Mouse (Mus musculus) midbrain, embryonic 14.5 days (tissue): ENCODE measurements around the gene Atp1a2. TPM values are rescaled to one million over a fixed set of nuclear protein-coding genes. Genes with fewer than 3 reads are reported as not detected.

Experiments used
- ATAC-seq: fragments of 200-750 bp; cut with Nextera tagmentation; 2 replicates; pipeline ENCODE4 v1.8.0; 2017; ENCODE audit warnings: moderate number of reproducible peaks, moderate library complexity; ENCODE audit not compliant: low FRiP score, low TSS enrichment
- DNase-seq: peaks from one replicate; pipeline ENCODE4 v3.0.0-alpha.2; 2015
- H3K27ac ChIP-seq: fragments of 300-500 bp; sonication (generic); replicated peaks from 2 replicates; pipeline ENCODE4 v1.5.1; 2014; ENCODE audit warnings: mild to moderate bottlenecking, low read depth, low read length, moderate library complexity
- H3K27me3 ChIP-seq: fragments of 300-500 bp; sonication (generic); 2 replicates; pipeline ENCODE4 v1.6.1; 2014; ENCODE audit warnings: low read length, control low read depth, mixed read lengths; ENCODE audit not compliant: control insufficient read depth, insufficient read depth
- H3K36me3 ChIP-seq: fragments of 300-500 bp; sonication (generic); 2 replicates; pipeline ENCODE4 v1.6.1; 2014; ENCODE audit warnings: low read length, control low read depth; ENCODE audit not compliant: control insufficient read depth, insufficient read depth
- H3K4me1 ChIP-seq: fragments of 300-500 bp; sonication (generic); 2 replicates; pipeline ENCODE4 v1.6.1; 2014; ENCODE audit warnings: mild to moderate bottlenecking, antibody characterized with exemption, low read length, control low read depth; ENCODE audit not compliant: control insufficient read depth, insufficient read depth
- H3K4me2 ChIP-seq: fragments of 300-500 bp; sonication (generic); 2 replicates; pipeline ENCODE4 v1.6.1; 2014; ENCODE audit warnings: mild to moderate bottlenecking, low read length, moderate library complexity
- H3K4me3 ChIP-seq: fragments of 300-500 bp; sonication (generic); replicated peaks from 2 replicates; pipeline ENCODE4 v1.5.1; 2014; ENCODE audit warnings: low read depth, low read length
- H3K9ac ChIP-seq: fragments of 300-500 bp; sonication (generic); replicated peaks from 2 replicates; pipeline ENCODE4 v1.6.1; 2014; ENCODE audit warnings: mild to moderate bottlenecking, low read length, moderate library complexity
- H3K9me3 ChIP-seq: fragments of 300-500 bp; sonication (generic); 2 replicates; pipeline ENCODE4 v1.6.1; 2016; ENCODE audit warnings: low read length, control low read depth, mixed read lengths; ENCODE audit not compliant: control insufficient read depth
- WGBS: fragments of 180-500 bp; shearing (Covaris S2); extraction: QIAGEN DNeasy Blood & Tissue Kit; methylation state at CpG from one replicate; pipeline ENCODE4 v1.1.7; 2014; 5-methylcytosine and 5-hydroxymethylcytosine counted together
- polyA plus RNA-seq: library from polyadenylated mRNA; unstranded; fragments of >200 nt; fragmentation: Nextera tagmentation; extraction: Ambion mirVana; gene quantifications from 2 replicates; pipeline ENCODE4 v1.2.1, GENCODE M21; 2014

Atp1a2 gene
- polyA plus RNA-seq, 1 experiment from 2014 or later, result 18.2 TPM

- Histone ChIP-seq H3K4me2 (no peak overlapping the region), H3K9ac (no peak overlapping the region), H3K4me1 (peaks cover 13% of the 10 kb centered on the region; the same call in 1 of the 2 replicates), H3K9me3 (no peaks in the 10 kb centered on the region), H3K27me3 (no peaks in the 10 kb centered on the region), H3K36me3 (peaks cover 12% of the 10 kb centered on the region; the same call in 1 of the 2 replicates), H3K27ac (peak overlapping the region; percentile 61; the same call in 1 of the 2 replicates), H3K4me3 (no peak overlapping the region)
- WGBS, result 23% methylated on average over 5 of the region's 5 CpGs
- ATAC-seq (peak; percentile 32; the same call in 1 of the 2 replicates), DNase-seq (peak; percentile 50)
These were observed 22.1 kb upstream of the Atp1a2 start for GRCm38 (mm10) chr1:172319921-172320411.

DNA sequence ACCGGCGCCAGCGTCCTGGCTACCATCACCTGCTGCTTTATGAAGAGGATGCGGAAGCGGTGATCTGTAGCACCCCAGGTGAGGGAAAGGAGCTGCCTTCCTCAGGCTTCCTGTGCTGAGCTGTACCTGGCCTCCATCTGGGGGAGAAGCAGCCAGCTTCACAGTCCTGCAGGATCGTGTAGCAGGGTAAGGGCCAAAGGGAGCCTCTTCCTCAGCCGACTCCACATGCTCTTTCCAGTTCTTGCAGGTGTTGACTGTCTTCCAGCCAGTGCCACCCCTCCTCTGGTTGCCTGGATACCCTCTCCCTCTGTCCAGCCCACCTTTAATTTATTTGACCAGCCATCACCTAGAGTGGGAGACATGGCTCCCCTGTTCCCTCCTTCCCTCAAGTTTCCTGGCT lies 21.5 kb upstream of the Atp1a2 start:
- 78% methylated on average over 7 of the region's 7 CpGs for WGBS

GRCm38 (mm10) chr1:172318424-172319035 lies 20.7 kb upstream of the Atp1a2 start:
- peaks cover 18% of the 10 kb centered on the region for H3K4me1 ChIP-seq
- H3K9ac ChIP-seq, result no peak overlapping the region
- H3K27ac ChIP-seq, result 0 out of 2 replicates have a peak overlapping the region, but pooled peaks have one; percentile 32
- H3K4me3 ChIP-seq, result no peak overlapping the region
- 79% methylated on average over 19 of the region's 19 CpGs for WGBS
- ATAC-seq, result no peak
- no peak for DNase-seq
- H3K27me3 ChIP-seq, result no peaks in the 10 kb centered on the region
- H3K36me3 ChIP-seq, result peaks cover 12% of the 10 kb centered on the region; the same call in 1 of the 2 replicates
- no peaks in the 10 kb centered on the region for H3K9me3 ChIP-seq
- no peak overlapping the region for H3K4me2 ChIP-seq

More for the DNA sequence above, 21.5 kb upstream of the Atp1a2 start:
- Histone ChIP-seq H3K4me3 (no peak overlapping the region), H3K27ac (peak overlapping the region; percentile 61), H3K4me1 (peaks cover 15% of the 10 kb centered on the region; the same call in 1 of the 2 replicates), H3K27me3 (no peaks in the 10 kb centered on the region), H3K36me3 (peaks cover 12% of the 10 kb centered on the region; the same call in 1 of the 2 replicates), H3K4me2 (no peak overlapping the region), H3K9ac (no peak overlapping the region), H3K9me3 (no peaks in the 10 kb centered on the region)
- DNase-seq (no peak), ATAC-seq (no peak)

GRCm38 (mm10) chr1:172317946-172318345 lies 20.1 kb upstream of the Atp1a2 start:
- Histone ChIP-seq H3K4me2 (no peak overlapping the region), H3K36me3 (peaks cover 12% of the 10 kb centered on the region; the same call in 1 of the 2 replicates), H3K27me3 (no peaks in the 10 kb centered on the region), H3K9ac (no peak overlapping the region), H3K4me1 (peaks cover 20% of the 10 kb centered on the region), H3K9me3 (no peaks in the 10 kb centered on the region), H3K4me3 (no peak overlapping the region), H3K27ac (peak overlapping the region; percentile 32; the same call in 1 of the 2 replicates)
- WGBS, result 58% methylated on average over 15 of the region's 15 CpGs
- ATAC-seq (no peak), DNase-seq (no peak)

DNA sequence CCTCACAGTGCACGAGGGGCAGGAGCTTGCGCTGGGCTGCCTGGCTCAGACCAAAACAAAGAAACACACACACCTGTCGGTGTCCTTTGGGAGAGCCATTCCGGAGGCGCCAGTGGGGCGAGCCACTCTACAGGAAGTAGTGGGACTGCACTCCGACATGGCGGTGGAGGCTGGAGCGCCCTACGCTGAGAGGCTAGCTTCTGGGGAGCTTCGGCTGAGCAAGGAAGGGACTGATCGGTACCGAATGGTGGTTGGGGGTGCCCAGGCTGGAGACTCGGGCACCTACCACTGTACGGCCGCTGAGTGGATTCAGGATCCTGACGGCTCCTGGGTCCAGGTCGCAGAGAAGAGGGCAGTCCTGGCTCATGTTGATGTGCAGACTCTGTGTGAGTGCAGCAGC lies 19.6 kb upstream of the Atp1a2 start:
- Histone ChIP-seq H3K4me3 (no peak overlapping the region), H3K9me3 (no peaks in the 10 kb centered on the region), H3K36me3 (peaks cover 12% of the 10 kb centered on the region; the same call in 1 of the 2 replicates), H3K4me2 (no peak overlapping the region; the same call in 1 of the 2 replicates), H3K27ac (no peak overlapping the region; the same call in 1 of the 2 replicates), H3K9ac (no peak overlapping the region), H3K4me1 (peaks cover 24% of the 10 kb centered on the region; the same call in 1 of the 2 replicates), H3K27me3 (no peaks in the 10 kb centered on the region)
- ATAC-seq (no peak), DNase-seq (no peak)
- WGBS, result 60% methylated on average over 18 of the region's 18 CpGs

GRCm38 (mm10) chr1:172314911-172315310 lies 17.0 kb upstream of the Atp1a2 start:
- 24% methylated on average over 3 of the region's 3 CpGs for WGBS
- peak overlapping the region; percentile 78 for H3K27ac ChIP-seq
- peak; percentile 65 for DNase-seq
- H3K4me3 ChIP-seq, result no peak overlapping the region
- no peaks in the 10 kb centered on the region for H3K9me3 ChIP-seq
- H3K9ac ChIP-seq, result no peak overlapping the region
- peaks cover 12% of the 10 kb centered on the region; the same call in 1 of the 2 replicates for H3K36me3 ChIP-seq
- H3K4me2 ChIP-seq, result peak overlapping the region; percentile 33
- ATAC-seq, result peak; percentile 37
- peaks cover 36% of the 10 kb centered on the region for H3K4me1 ChIP-seq
- no peaks in the 10 kb centered on the region for H3K27me3 ChIP-seq

DNA sequence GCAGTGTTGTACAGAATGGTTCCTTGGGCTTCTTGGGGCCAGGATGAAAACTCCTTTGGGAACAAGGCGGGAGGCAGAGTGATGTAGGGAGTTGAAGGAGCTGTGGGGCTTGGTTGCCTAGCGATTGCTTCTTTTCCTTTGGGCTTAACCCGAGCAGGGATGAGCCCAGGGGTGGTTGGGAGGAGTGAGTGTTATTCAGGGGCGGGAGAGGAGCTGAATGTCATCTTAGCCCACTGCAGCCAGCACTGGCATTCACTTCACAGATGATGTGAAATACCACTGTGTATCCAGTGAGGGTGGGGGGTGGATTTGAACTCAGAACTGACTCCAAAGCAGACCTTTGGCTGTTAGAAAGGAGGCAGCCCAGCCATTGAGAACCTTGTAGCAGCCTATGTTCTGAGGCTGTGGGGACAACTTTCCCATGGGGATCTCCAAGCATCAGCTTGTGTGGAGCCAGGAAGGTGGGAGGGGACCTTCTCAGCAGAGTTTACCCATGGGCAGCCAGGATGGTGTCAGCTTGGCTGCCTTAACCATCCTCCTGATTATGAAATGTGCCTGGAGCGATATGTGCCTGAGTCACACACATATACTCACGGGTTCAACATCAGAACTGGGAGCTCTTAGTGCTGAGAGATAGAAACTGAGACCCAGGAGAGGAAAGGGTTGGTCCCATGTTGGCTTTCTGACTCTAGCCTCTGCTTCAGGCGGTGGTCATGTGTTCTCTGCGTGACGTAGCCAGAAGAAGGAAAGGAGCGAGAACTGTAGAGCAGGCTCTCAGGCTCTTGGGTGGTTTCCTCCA lies 15.9 kb upstream of the Atp1a2 start:
- Histone ChIP-seq H3K4me1 (peaks cover 39% of the 10 kb centered on the region), H3K27me3 (no peaks in the 10 kb centered on the region), H3K4me2 (peak overlapping the region; percentile 76), H3K27ac (peak overlapping the region; percentile 67), H3K9me3 (no peaks in the 10 kb centered on the region), H3K9ac (0 out of 2 replicates have a peak overlapping the region, but pooled peaks have one; percentile 6), H3K4me3 (peak overlapping the region; percentile 59; the same call in 1 of the 2 replicates), H3K36me3 (peaks cover 12% of the 10 kb centered on the region; the same call in 1 of the 2 replicates)
- DNase-seq (no peak), ATAC-seq (no peak)
- WGBS, result 53% methylated on average over 10 of the region's 10 CpGs

DNA sequence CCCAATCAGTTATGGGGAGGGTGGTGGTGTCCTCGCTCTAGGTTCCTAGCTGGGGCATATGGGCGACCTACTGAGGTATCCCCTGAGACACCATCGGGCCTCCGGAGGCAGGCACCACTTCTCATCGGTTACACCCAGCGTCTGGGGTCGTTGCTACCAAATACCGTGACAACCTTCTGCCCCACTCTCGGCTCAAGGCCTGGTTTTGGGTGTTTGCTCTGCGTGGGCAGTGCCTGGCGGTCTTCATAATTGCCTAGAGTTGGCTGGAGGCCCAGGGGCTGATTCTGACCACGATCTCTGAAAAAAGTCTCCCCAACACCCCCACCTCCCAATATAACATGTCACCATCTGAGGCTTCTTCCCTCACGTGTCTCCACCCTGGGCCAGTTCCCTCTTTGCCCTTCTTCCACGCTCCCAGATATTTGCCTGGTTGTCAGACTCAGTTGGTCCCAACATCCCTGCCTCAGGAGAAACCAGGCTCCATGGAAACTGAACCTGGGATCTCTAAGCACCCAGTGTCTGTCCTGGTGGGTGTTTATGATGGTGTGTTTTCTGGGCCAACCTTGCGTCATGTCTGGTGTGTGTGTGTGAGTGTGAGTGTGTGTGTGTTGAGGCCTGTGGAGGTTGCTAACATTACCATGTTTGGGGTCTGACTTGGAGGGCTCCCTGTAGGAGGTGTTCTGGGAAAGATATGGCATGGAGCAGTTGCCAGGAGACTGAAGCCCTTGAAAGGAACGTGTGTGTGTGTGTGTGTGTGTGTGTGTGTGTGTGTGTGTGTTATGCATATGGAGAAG lies 15.1 kb upstream of the Atp1a2 start:
- Histone ChIP-seq H3K4me1 (peaks cover 37% of the 10 kb centered on the region), H3K27ac (0 out of 2 replicates have a peak overlapping the region, but pooled peaks have one; percentile 8)
- ATAC-seq, result no peak

More for the DNA sequence above, 15.1 kb upstream of the Atp1a2 start:
- Histone ChIP-seq H3K4me3 (peak overlapping the region; percentile 59), H3K27me3 (no peaks in the 10 kb centered on the region), H3K36me3 (peaks cover 5% of the 10 kb centered on the region; the same call in 1 of the 2 replicates), H3K9ac (peak overlapping the region; percentile 59), H3K9me3 (no peaks in the 10 kb centered on the region), H3K4me2 (peak overlapping the region; percentile 76)
- 8% methylated on average over 16 of the region's 16 CpGs for WGBS
- DNase-seq, result no peak
